Mouse (Mus musculus) ovary, postnatal 10 days (tissue): ENCODE data around the gene Gm3045.

Experiments used
- DNase-seq: peaks from one replicate; pipeline ENCODE4 v3.0.0; 2022; ENCODE audit warnings: low spot score

The Gm3045 gene

GRCm38 (mm10) chr13:56438211-56439075, 12.0 kb downstream of the Gm3045 start, which contains the start of gene Slc25a48:
Gene Slc25a48 (plus strand): TSS chr13:56438355.
- DNase-seq: no peak

GRCm38 (mm10) chr13:56443411-56443810, 17.0 kb downstream of the Gm3045 start:
- DNase-seq: no peak

GRCm38 (mm10) chr13:56444112-56444511, 17.7 kb downstream of the Gm3045 start:
- no peak for DNase-seq

GRCm38 (mm10) chr13:56444996-56445395, 18.6 kb downstream of the Gm3045 start:
- DNase-seq: no peak

- no peak for DNase-seq
Observed at GRCm38 (mm10) chr13:56449239-56450030, 23.0 kb downstream of the Gm3045 start.

GRCm38 (mm10) chr13:56450035-56450434, 23.6 kb downstream of the Gm3045 start:
- DNase-seq: no peak

- DNase-seq: no peak
Observed at GRCm38 (mm10) chr13:56458001-56458400, 31.6 kb downstream of the Gm3045 start.

GRCm38 (mm10) chr13:56461460-56461859, 35.1 kb downstream of the Gm3045 start:
- no peak for DNase-seq

- DNase-seq: no peak
Observed at GRCm38 (mm10) chr13:56462791-56463190, 36.4 kb downstream of the Gm3045 start.

GRCm38 (mm10) chr13:56463261-56463660, 36.9 kb downstream of the Gm3045 start:
- no peak for DNase-seq

GRCm38 (mm10) chr13:56463750-56464149, 37.4 kb downstream of the Gm3045 start:
- no peak for DNase-seq

- no peak for DNase-seq
Observed at GRCm38 (mm10) chr13:56467786-56468185, 41.4 kb downstream of the Gm3045 start.

GRCm38 (mm10) chr13:56468536-56468935, 42.1 kb downstream of the Gm3045 start:
- DNase-seq: no peak

GRCm38 (mm10) chr13:56471211-56471610, 44.8 kb downstream of the Gm3045 start:
- DNase-seq: no peak

- no peak for DNase-seq
Observed at GRCm38 (mm10) chr13:56471951-56472350, 45.6 kb downstream of the Gm3045 start.

GRCm38 (mm10) chr13:56472661-56473060, 46.3 kb downstream of the Gm3045 start:
- no peak for DNase-seq

GRCm38 (mm10) chr13:56475363-56475762, 49.0 kb downstream of the Gm3045 start:
- no peak for DNase-seq

- no peak for DNase-seq
Observed at GRCm38 (mm10) chr13:56476790-56477189, 50.4 kb downstream of the Gm3045 start.

- DNase-seq: no peak
Observed at GRCm38 (mm10) chr13:56477271-56477670, 50.9 kb downstream of the Gm3045 start.

- no peak for DNase-seq
Observed at GRCm38 (mm10) chr13:56478027-56478426, 51.6 kb downstream of the Gm3045 start.

- DNase-seq: no peak
Observed at GRCm38 (mm10) chr13:56482146-56482545, 55.8 kb downstream of the Gm3045 start, which contains the start of gene Il9. Gene Il9 (minus strand): TSS chr13:56482246.
